Mouse (Mus musculus): ENCODE data around the gene Oprl1. TPM values are rescaled to one million over a fixed set of nuclear protein-coding genes. Genes with fewer than 3 reads are reported as not detected.

Gene Oprl1
- polyA plus RNA-seq, 2 experiments = 0.11 TPM; not detected in 1

GRCm38 (mm10) chr2:181677755-181678098 is 37.1 kb upstream of the Oprl1 start:
- ATAC-seq (ENCODE audit: insufficient read depth) (no peak), DNase-seq (ENCODE audit: low read depth in 3 of 3, low spot score in 3 of 3) (no peak)
- 26% methylated on average over 3 of the region's 3 CpGs for WGBS (ENCODE audit: insufficient replicate concordance)
- H3K36me3 ChIP-seq (replicated peaks; ENCODE audit: control insufficient read depth, insufficient read depth, low read depth) = no peaks in the 10 kb centered on the region
- H3K27ac ChIP-seq = no peak overlapping the region
- H3K27me3 ChIP-seq (ENCODE audit: control insufficient read depth, insufficient read depth, low read length) = peaks cover 11% of the 10 kb centered on the region
- no peaks in the 10 kb centered on the region for H3K9me3 ChIP-seq (ENCODE audit: control insufficient read depth, low read length)
- H3K9ac ChIP-seq (replicated peaks) = no peak overlapping the region
- TF ChIP-seq CTCF (IDR thresholded peaks at IDR 0.05; ENCODE audit: low read depth) (no peak), EP300 (IDR thresholded peaks at IDR 0.05; ENCODE audit: low read depth) (no peak)
- peaks cover 3 to 13% of the 10 kb centered on the region in 2 experiments for H3K4me1 ChIP-seq (replicated peaks; ENCODE audit: control insufficient read depth in 2 of 2, insufficient read depth in 2 of 2, low read length in 1 of 2)
- no peak overlapping the region for H3K4me2 ChIP-seq (ENCODE audit: low read depth)
- no peak overlapping the region for H3K4me3 ChIP-seq (ENCODE audit: insufficient read depth in 1 of 2, low read depth in 2 of 2, low read length in 2 of 2)

- TF ChIP-seq EP300 (IDR thresholded peaks at IDR 0.05; ENCODE audit: low read depth) = no peak
- peak; percentile 95 for TF ChIP-seq CTCF (IDR thresholded peaks at IDR 0.05; ENCODE audit: low read depth)
- peak; percentile 55 to 64 (median 56) for DNase-seq (ENCODE audit: low read depth in 3 of 3, low spot score in 3 of 3)
Measured at GRCm38 (mm10) chr2:181678780-181679179, 36.0 kb upstream of the Oprl1 start.

GRCm38 (mm10) chr2:181679951-181680715 is 34.7 kb upstream of the Oprl1 start, which contains the start of gene Tcea2:
Gene Tcea2, plus strand, starts transcription at chr2:181680310.
- no peak for TF ChIP-seq EP300 (IDR thresholded peaks at IDR 0.05; ENCODE audit: low read depth)
- TF ChIP-seq CTCF (IDR thresholded peaks at IDR 0.05; ENCODE audit: low read depth) = peak; percentile 13
- under 1% methylated on average over 69 of the region's 69 CpGs for WGBS (ENCODE audit: insufficient replicate concordance)
- peak within 1 kb of the TSS; percentile 60 for H3K9ac ChIP-seq (replicated peaks)
- no peak within 1 kb of the TSS for H3K27ac ChIP-seq
- ATAC-seq (ENCODE audit: insufficient read depth) (peak; percentile 46), DNase-seq (ENCODE audit: low read depth in 3 of 3, low spot score in 3 of 3) (peak in 2 of 3 experiments; percentile 30 to 49)
- peaks cover 3 to 13% of the 10 kb centered on the region in 2 experiments for H3K4me1 ChIP-seq (replicated peaks; ENCODE audit: control insufficient read depth in 2 of 2, insufficient read depth in 2 of 2, low read length in 1 of 2)
- no peaks in the 10 kb centered on the region for H3K36me3 ChIP-seq (replicated peaks; ENCODE audit: control insufficient read depth, insufficient read depth, low read depth)
- peak within 1 kb of the TSS; percentile 80 for H3K4me2 ChIP-seq (ENCODE audit: low read depth)
- no peaks in the 10 kb centered on the region for H3K9me3 ChIP-seq (ENCODE audit: control insufficient read depth, low read length)
- peak within 1 kb of the TSS; percentile 62 to 66 for H3K4me3 ChIP-seq (ENCODE audit: insufficient read depth in 1 of 2, low read depth in 2 of 2, low read length in 2 of 2)
- H3K27me3 ChIP-seq (ENCODE audit: control insufficient read depth, insufficient read depth, low read length) = peaks cover 3% of the 10 kb centered on the region; the same call in 1 of the 2 replicates

More at GRCm38 (mm10) chr2:181678780-181679179, 36.0 kb upstream of the Oprl1 start:
- peak; percentile 58 for ATAC-seq (ENCODE audit: insufficient read depth)
- Histone ChIP-seq H3K27ac (no peak overlapping the region), H3K4me1 (replicated peaks; ENCODE audit: control insufficient read depth in 2 of 2, insufficient read depth in 2 of 2, low read length in 1 of 2) (peaks cover 3 to 13% of the 10 kb centered on the region in 2 experiments), H3K4me2 (ENCODE audit: low read depth) (no peak overlapping the region), H3K9ac (replicated peaks) (no peak overlapping the region), H3K36me3 (replicated peaks; ENCODE audit: control insufficient read depth, insufficient read depth, low read depth) (no peaks in the 10 kb centered on the region), H3K9me3 (ENCODE audit: control insufficient read depth, low read length) (no peaks in the 10 kb centered on the region), H3K4me3 (ENCODE audit: insufficient read depth in 1 of 2, low read depth in 2 of 2, low read length in 2 of 2) (no peak overlapping the region), H3K27me3 (ENCODE audit: control insufficient read depth, insufficient read depth, low read length) (peaks cover 3% of the 10 kb centered on the region; the same call in 1 of the 2 replicates)
- 32% methylated on average over 1 of the region's 1 CpGs for WGBS (ENCODE audit: insufficient replicate concordance)

DNA sequence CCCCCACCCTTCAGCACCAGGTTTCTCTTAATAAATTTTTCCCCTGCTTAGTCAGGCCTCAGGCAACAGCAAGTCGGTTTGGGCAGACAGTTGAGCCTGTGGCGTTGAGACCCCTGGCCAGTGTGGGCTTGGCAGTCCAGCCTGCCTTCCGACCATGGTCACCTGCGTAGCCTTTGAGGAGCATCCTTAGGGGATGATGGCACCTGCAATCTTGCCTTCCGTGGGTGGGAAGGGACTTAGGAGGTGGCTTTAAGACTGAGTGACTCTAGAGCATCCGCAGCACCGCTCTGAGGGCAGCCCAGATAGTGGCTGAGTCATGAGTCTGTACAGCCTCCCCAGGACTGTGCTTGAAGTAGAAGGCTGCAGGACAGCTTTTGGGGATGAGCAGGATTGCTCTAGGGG is 34.1 kb upstream of the Oprl1 start:
- Histone ChIP-seq H3K27me3 (ENCODE audit: control insufficient read depth, insufficient read depth, low read length) (peaks cover 3% of the 10 kb centered on the region; the same call in 1 of the 2 replicates), H3K4me3 (ENCODE audit: insufficient read depth in 1 of 2, low read depth in 2 of 2, low read length in 2 of 2) (peak overlapping the region; percentile 52 to 62), H3K9ac (replicated peaks) (peak overlapping the region; percentile 60), H3K4me2 (ENCODE audit: low read depth) (peak overlapping the region; percentile 80), H3K9me3 (ENCODE audit: control insufficient read depth, low read length) (no peaks in the 10 kb centered on the region), H3K4me1 (replicated peaks; ENCODE audit: control insufficient read depth in 2 of 2, insufficient read depth in 2 of 2, low read length in 1 of 2) (peaks cover 3 to 10% of the 10 kb centered on the region in 2 experiments), H3K36me3 (replicated peaks; ENCODE audit: control insufficient read depth, insufficient read depth, low read depth) (no peaks in the 10 kb centered on the region), H3K27ac (no peak overlapping the region)
- WGBS (ENCODE audit: insufficient replicate concordance) = 10% methylated on average over 7 of the region's 7 CpGs
- no peak for ATAC-seq (ENCODE audit: insufficient read depth)
- DNase-seq (ENCODE audit: low read depth in 3 of 3, low spot score in 3 of 3) = no peak
- no peak for TF ChIP-seq CTCF (IDR thresholded peaks at IDR 0.05; ENCODE audit: low read depth)
- TF ChIP-seq EP300 (IDR thresholded peaks at IDR 0.05; ENCODE audit: low read depth) = no peak

- 40% methylated on average over 1 of the region's 1 CpGs for WGBS (ENCODE audit: insufficient replicate concordance)
Measured at GRCm38 (mm10) chr2:181681978-181682377, 32.8 kb upstream of the Oprl1 start.

More at GRCm38 (mm10) chr2:181681978-181682377, 32.8 kb upstream of the Oprl1 start:
- no peaks in the 10 kb centered on the region for H3K36me3 ChIP-seq (replicated peaks; ENCODE audit: control insufficient read depth, insufficient read depth, low read depth)
- TF ChIP-seq CTCF (IDR thresholded peaks at IDR 0.05; ENCODE audit: low read depth) (no peak), EP300 (IDR thresholded peaks at IDR 0.05; ENCODE audit: low read depth) (no peak)
- H3K9ac ChIP-seq (replicated peaks) = no peak overlapping the region
- peaks cover 3 to 9% of the 10 kb centered on the region in 2 experiments; a peak in 3 of 4 replicates for H3K4me1 ChIP-seq (replicated peaks; ENCODE audit: control insufficient read depth in 2 of 2, insufficient read depth in 2 of 2, low read length in 1 of 2)
- no peak for ATAC-seq (ENCODE audit: insufficient read depth)
- H3K4me3 ChIP-seq (ENCODE audit: insufficient read depth in 1 of 2, low read depth in 2 of 2, low read length in 2 of 2) = no peak overlapping the region
- peaks cover 3% of the 10 kb centered on the region; the same call in 1 of the 2 replicates for H3K27me3 ChIP-seq (ENCODE audit: control insufficient read depth, insufficient read depth, low read length)
- no peak overlapping the region for H3K27ac ChIP-seq
- H3K4me2 ChIP-seq (ENCODE audit: low read depth) = no peak overlapping the region
- DNase-seq (ENCODE audit: low read depth in 3 of 3, low spot score in 3 of 3) = no peak
- no peaks in the 10 kb centered on the region for H3K9me3 ChIP-seq (ENCODE audit: control insufficient read depth, low read length)

All from liver, embryonic 14.5 days (tissue).